Mouse (Mus musculus): Measurements from ENCODE around the gene Zfp114. TPM values are rescaled to one million over a fixed set of nuclear protein-coding genes. Genes with fewer than 3 reads are reported as not detected.

Gene Zfp114
- 3.6 and 3.8 TPM in 2 replicates for polyA plus RNA-seq (2014; fragmentation: Nextera tagmentation; extraction: Ambion mirVana)

DNA sequence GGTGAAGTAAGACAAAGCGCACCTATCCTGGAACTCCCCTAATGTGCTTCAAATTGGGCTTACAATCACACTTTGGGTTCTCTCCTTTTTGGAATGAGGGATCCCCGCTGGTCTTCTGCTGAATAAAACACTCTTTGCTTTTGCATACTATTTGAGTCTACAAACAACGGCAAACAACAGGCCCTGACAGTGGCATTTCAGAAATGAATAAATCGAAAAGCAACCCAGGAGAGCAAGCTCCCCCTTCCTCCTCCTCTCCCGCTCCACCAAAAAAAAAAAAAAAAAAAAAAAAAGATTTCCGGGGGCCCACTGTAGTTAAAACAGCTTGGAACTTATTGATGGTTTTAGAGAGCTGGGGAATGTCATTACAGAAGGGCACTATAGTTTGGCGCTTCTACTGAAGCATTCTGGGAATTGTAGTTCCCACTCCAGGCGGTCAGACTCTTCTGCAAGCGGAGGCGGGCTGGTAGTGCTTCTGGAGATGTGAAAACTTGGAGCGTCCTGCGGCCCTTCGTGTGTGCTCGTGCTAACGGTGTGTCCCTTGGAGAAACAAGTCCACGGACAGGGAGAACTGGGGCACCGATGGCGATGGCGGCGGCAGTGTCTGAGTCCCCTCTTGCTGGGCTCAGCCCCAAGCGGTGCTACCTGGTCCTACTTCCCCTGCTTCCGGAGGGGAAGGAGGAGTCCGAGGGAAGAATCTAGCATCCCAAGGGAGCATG lies at the start of gene Zfp114:
Gene Zfp114, plus strand, starts transcription at position 443 of the 719 bp plus-strand sequence.
- Histone ChIP-seq H3K9me3 (ENCODE audit: control insufficient read depth, low read length) (no peaks in the 10 kb centered on the region), H3K4me2 (ENCODE audit: low read depth, low read length) (peak within 1 kb of the TSS; percentile 50), H3K27ac (replicated peaks; ENCODE audit: low read depth, low read length) (peak within 1 kb of the TSS; percentile 77), H3K9ac (ENCODE audit: low read depth, low read length) (peak within 1 kb of the TSS; percentile 77), H3K36me3 (ENCODE audit: control insufficient read depth, insufficient read depth, low read length) (no peaks in the 10 kb centered on the region), H3K4me1 (ENCODE audit: control insufficient read depth, insufficient read depth, low read length) (peaks cover 3% of the 10 kb centered on the region; the same call in 1 of the 2 replicates), H3K4me3 (ENCODE audit: low read depth, low read length) (peak within 1 kb of the TSS; percentile 62), H3K27me3 (replicated peaks; ENCODE audit: control insufficient read depth, insufficient read depth, low read length) (no peaks in the 10 kb centered on the region)
- DNase-seq (ENCODE audit: low spot score) (peak; percentile 94), ATAC-seq (ENCODE audit: low read depth) (peak; percentile 96)
- 11% methylated on average over 22 of the region's 23 CpGs for WGBS

DNA sequence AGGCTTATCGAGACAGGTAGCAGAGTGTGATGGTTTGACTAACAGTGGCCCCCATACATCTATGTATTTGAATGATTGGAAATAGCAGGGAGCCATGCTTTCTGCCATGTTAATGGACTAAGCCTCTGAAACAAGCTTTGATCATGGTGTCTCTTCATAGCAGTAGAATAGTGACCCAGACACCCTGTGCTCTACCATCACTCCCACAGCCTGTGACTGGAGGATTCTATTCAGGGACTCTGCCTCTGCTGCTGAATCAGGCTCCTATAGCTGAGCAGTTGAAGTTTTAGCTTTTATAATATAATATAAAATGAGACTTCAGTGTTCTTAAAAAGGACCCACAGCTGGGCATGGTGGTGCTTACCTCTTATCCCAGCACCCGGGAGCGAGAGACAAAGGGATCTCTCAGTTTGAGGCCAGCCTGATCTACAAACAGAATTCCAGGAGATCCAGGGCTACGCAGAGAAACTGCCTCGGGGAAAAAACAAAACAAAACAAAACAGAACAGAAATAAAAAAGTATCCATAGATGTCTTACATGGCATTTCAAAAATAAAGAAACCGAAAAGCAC lies 41.4 kb upstream of the Zfp114 start:
- H3K4me2 ChIP-seq (ENCODE audit: low read depth, low read length), result peak overlapping the region; percentile 58
- H3K4me1 ChIP-seq (ENCODE audit: control insufficient read depth, insufficient read depth, low read length), result 0 out of 2 replicates have a peak, but pooled peaks cover 4% of the 10 kb centered on the region
- ATAC-seq (ENCODE audit: low read depth), result peak; percentile 28
- DNase-seq (ENCODE audit: low spot score), result no peak
- peak overlapping the region; percentile 75 for H3K4me3 ChIP-seq (ENCODE audit: low read depth, low read length)
- WGBS, result 15% methylated on average over 6 of the region's 6 CpGs
- H3K36me3 ChIP-seq (ENCODE audit: control insufficient read depth, insufficient read depth, low read length), result peaks cover 26% of the 10 kb centered on the region
- peak overlapping the region; percentile 75 for H3K9ac ChIP-seq (ENCODE audit: low read depth, low read length)
- H3K27me3 ChIP-seq (replicated peaks; ENCODE audit: control insufficient read depth, insufficient read depth, low read length), result no peaks in the 10 kb centered on the region
- no peaks in the 10 kb centered on the region for H3K9me3 ChIP-seq (ENCODE audit: control insufficient read depth, low read length)
- H3K27ac ChIP-seq (replicated peaks; ENCODE audit: low read depth, low read length), result peak overlapping the region; percentile 42

DNA sequence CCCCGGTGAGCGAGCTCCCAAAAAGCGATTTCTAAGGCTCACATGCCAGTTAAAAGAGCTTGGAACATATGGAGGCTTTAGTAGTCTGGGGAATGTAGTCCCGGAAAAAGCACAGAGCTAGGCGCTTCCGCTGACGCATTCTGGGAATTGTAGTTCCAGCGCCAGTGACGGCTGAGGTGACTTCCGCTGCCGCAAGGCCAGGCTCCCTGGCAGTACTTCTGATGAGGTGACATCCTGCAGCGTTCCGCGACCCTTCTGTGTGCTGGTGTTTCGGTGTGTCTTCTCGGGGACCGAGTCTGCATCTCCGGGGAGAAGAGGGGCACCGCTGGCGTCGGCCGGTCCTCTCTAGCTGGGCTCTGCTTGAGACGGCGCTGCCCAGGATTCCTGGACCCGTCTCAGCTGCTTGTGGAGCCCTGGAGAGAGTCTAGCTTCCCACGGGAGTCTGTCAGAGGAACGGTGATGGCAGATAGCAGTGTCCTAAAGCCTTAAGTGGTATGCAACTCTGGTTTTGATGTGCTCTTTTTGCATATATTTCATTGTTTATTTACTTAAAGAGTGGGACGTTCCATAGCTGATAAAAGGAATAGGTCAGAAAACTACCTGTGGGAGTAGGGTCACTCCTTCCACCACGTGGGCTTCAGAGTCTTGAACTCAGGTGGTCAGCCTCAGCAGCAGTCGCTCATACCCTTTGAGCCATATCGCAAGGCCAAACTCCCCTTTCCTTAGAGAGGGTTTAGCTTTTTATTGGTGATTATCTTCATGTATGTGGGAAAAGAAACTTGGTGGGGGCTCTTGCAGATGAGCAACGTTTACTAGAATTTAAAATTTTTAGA lies 40.6 kb upstream of the Zfp114 start, which contains the start of gene Zfp235:
Gene Zfp235, plus strand, starts transcription at position 174 of the 833 bp plus-strand sequence.
- H3K36me3 ChIP-seq (ENCODE audit: control insufficient read depth, insufficient read depth, low read length), result peaks cover 33% of the 10 kb centered on the region
- ATAC-seq (ENCODE audit: low read depth), result peak; percentile 97
- no peaks in the 10 kb centered on the region for H3K27me3 ChIP-seq (replicated peaks; ENCODE audit: control insufficient read depth, insufficient read depth, low read length)
- DNase-seq (ENCODE audit: low spot score), result peak; percentile 95
- H3K27ac ChIP-seq (replicated peaks; ENCODE audit: low read depth, low read length), result peak within 1 kb of the TSS; percentile 42
- H3K4me1 ChIP-seq (ENCODE audit: control insufficient read depth, insufficient read depth, low read length), result 0 out of 2 replicates have a peak, but pooled peaks cover 4% of the 10 kb centered on the region
- peak within 1 kb of the TSS; percentile 75 for H3K9ac ChIP-seq (ENCODE audit: low read depth, low read length)
- H3K9me3 ChIP-seq (ENCODE audit: control insufficient read depth, low read length), result no peaks in the 10 kb centered on the region
- H3K4me3 ChIP-seq (ENCODE audit: low read depth, low read length), result peak within 1 kb of the TSS; percentile 75
- WGBS, result 3% methylated on average over 32 of the region's 32 CpGs
- H3K4me2 ChIP-seq (ENCODE audit: low read depth, low read length), result peak within 1 kb of the TSS; percentile 58

- no peak for ATAC-seq (ENCODE audit: low read depth)
- H3K27ac ChIP-seq (replicated peaks; ENCODE audit: low read depth, low read length), result no peak overlapping the region
- H3K9me3 ChIP-seq (ENCODE audit: control insufficient read depth, low read length), result peaks cover 11% of the 10 kb centered on the region; the same call in 1 of the 2 replicates
- WGBS, result 93% methylated on average over 6 of the region's 6 CpGs
- peaks cover 48% of the 10 kb centered on the region for H3K36me3 ChIP-seq (ENCODE audit: control insufficient read depth, insufficient read depth, low read length)
- no peaks in the 10 kb centered on the region for H3K27me3 ChIP-seq (replicated peaks; ENCODE audit: control insufficient read depth, insufficient read depth, low read length)
- no peaks in the 10 kb centered on the region for H3K4me1 ChIP-seq (ENCODE audit: control insufficient read depth, insufficient read depth, low read length)
- H3K4me2 ChIP-seq (ENCODE audit: low read depth, low read length), result no peak overlapping the region
- DNase-seq (ENCODE audit: low spot score), result no peak
- H3K9ac ChIP-seq (ENCODE audit: low read depth, low read length), result no peak overlapping the region
- no peak overlapping the region for H3K4me3 ChIP-seq (ENCODE audit: low read depth, low read length)
Observed at GRCm38 (mm10) chr7:24142566-24142965, 32.3 kb upstream of the Zfp114 start.

- no peaks in the 10 kb centered on the region for H3K27me3 ChIP-seq (replicated peaks; ENCODE audit: control insufficient read depth, insufficient read depth, low read length)
- H3K9ac ChIP-seq (ENCODE audit: low read depth, low read length), result no peak overlapping the region
- H3K9me3 ChIP-seq (ENCODE audit: control insufficient read depth, low read length), result peaks cover 4% of the 10 kb centered on the region; the same call in 1 of the 2 replicates
- no peaks in the 10 kb centered on the region for H3K4me1 ChIP-seq (ENCODE audit: control insufficient read depth, insufficient read depth, low read length)
- H3K4me2 ChIP-seq (ENCODE audit: low read depth, low read length), result no peak overlapping the region
- DNase-seq (ENCODE audit: low spot score) (peak; percentile 19), ATAC-seq (ENCODE audit: low read depth) (no peak)
- no peaks in the 10 kb centered on the region for H3K36me3 ChIP-seq (ENCODE audit: control insufficient read depth, insufficient read depth, low read length)
- no peak overlapping the region for H3K4me3 ChIP-seq (ENCODE audit: low read depth, low read length)
- 3% methylated on average over 1 of the region's 1 CpGs for WGBS
- H3K27ac ChIP-seq (replicated peaks; ENCODE audit: low read depth, low read length), result no peak overlapping the region
Observed at GRCm38 (mm10) chr7:24153272-24153671, 21.6 kb upstream of the Zfp114 start.

DNA sequence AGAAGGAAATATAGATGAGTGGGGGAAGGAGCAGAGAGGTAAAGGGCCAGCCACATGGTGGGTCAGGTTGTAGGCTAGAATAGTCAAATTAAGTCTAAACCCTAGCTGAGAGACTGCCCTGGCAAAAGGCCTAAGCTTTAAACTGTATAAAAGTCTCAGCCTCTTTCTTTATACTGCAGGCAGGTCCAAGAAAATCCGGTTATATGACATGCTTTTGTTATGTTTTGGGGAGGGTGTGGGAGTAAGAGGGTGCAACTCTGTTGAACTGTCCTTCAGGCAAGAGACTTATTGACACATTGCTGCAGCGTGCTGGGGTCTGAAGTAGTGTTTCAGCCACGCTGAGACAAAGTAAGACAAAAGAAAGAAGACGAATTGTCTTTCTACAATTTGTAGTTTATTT lies 2.7 kb upstream of the Zfp114 start:
- 54% methylated on average over 4 of the region's 4 CpGs for WGBS
- Histone ChIP-seq H3K4me1 (ENCODE audit: control insufficient read depth, insufficient read depth, low read length) (peaks cover 3% of the 10 kb centered on the region; the same call in 1 of the 2 replicates), H3K4me3 (ENCODE audit: low read depth, low read length) (no peak overlapping the region), H3K9me3 (ENCODE audit: control insufficient read depth, low read length) (no peaks in the 10 kb centered on the region), H3K4me2 (ENCODE audit: low read depth, low read length) (no peak overlapping the region), H3K27me3 (replicated peaks; ENCODE audit: control insufficient read depth, insufficient read depth, low read length) (no peaks in the 10 kb centered on the region), H3K27ac (replicated peaks; ENCODE audit: low read depth, low read length) (no peak overlapping the region), H3K9ac (ENCODE audit: low read depth, low read length) (no peak overlapping the region), H3K36me3 (ENCODE audit: control insufficient read depth, insufficient read depth, low read length) (no peaks in the 10 kb centered on the region)
- no peak for ATAC-seq (ENCODE audit: low read depth)
- DNase-seq (ENCODE audit: low spot score), result no peak

- 42% methylated on average over 6 of the region's 6 CpGs for WGBS
- peak overlapping the region; percentile 62 for H3K4me3 ChIP-seq (ENCODE audit: low read depth, low read length)
- H3K36me3 ChIP-seq (ENCODE audit: control insufficient read depth, insufficient read depth, low read length), result no peaks in the 10 kb centered on the region
- H3K4me2 ChIP-seq (ENCODE audit: low read depth, low read length), result peak overlapping the region; percentile 50
- H3K9me3 ChIP-seq (ENCODE audit: control insufficient read depth, low read length), result no peaks in the 10 kb centered on the region
- DNase-seq (ENCODE audit: low spot score) (no peak), ATAC-seq (ENCODE audit: low read depth) (no peak)
- no peak overlapping the region for H3K27ac ChIP-seq (replicated peaks; ENCODE audit: low read depth, low read length)
- no peaks in the 10 kb centered on the region for H3K27me3 ChIP-seq (replicated peaks; ENCODE audit: control insufficient read depth, insufficient read depth, low read length)
- peak overlapping the region; percentile 77 for H3K9ac ChIP-seq (ENCODE audit: low read depth, low read length)
- peaks cover 3% of the 10 kb centered on the region; the same call in 1 of the 2 replicates for H3K4me1 ChIP-seq (ENCODE audit: control insufficient read depth, insufficient read depth, low read length)
Observed at GRCm38 (mm10) chr7:24175337-24175711, 464 bp downstream of the Zfp114 start.

DNA sequence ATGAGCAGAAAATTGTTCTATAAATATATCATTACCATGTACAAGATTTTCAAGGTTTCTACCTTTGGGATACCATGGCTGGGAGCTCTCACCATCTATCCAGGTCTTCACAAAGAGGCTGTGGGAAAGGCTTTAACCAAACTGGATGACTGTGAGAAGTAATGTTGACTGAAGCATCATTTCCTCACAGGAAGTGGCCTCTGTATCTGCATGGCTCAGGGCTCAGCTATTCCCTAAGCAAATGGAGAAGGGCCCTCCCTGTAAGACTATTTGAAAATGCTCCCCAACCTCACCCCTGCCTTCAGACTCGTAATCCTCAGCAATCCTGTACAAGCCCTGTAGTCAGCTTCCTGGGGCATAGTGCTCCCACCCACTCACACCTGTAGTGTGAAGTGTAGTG lies 12.8 kb downstream of the Zfp114 start:
- Histone ChIP-seq H3K9ac (ENCODE audit: low read depth, low read length) (no peak overlapping the region), H3K27me3 (replicated peaks; ENCODE audit: control insufficient read depth, insufficient read depth, low read length) (no peaks in the 10 kb centered on the region), H3K4me2 (ENCODE audit: low read depth, low read length) (no peak overlapping the region), H3K36me3 (ENCODE audit: control insufficient read depth, insufficient read depth, low read length) (no peaks in the 10 kb centered on the region), H3K27ac (replicated peaks; ENCODE audit: low read depth, low read length) (no peak overlapping the region), H3K9me3 (ENCODE audit: control insufficient read depth, low read length) (no peaks in the 10 kb centered on the region), H3K4me1 (ENCODE audit: control insufficient read depth, insufficient read depth, low read length) (no peaks in the 10 kb centered on the region), H3K4me3 (ENCODE audit: low read depth, low read length) (no peak overlapping the region)
- 85% methylated on average over 1 of the region's 1 CpGs for WGBS
- DNase-seq (ENCODE audit: low spot score), result no peak
- no peak for ATAC-seq (ENCODE audit: low read depth)
